Mouse (Mus musculus) midbrain, postnatal 0 days (tissue): ENCODE data around the gene Rnf5. TPM values are rescaled to one million over a fixed set of nuclear protein-coding genes. Genes with fewer than 3 reads are reported as not detected.

ENCODE experiments used
- ATAC-seq: fragments of 200-750 bp; cut with Nextera tagmentation; 2 replicates; pipeline ENCODE4 v1.8.0; 2017; ENCODE audit warnings: moderate number of reproducible peaks, mild to moderate bottlenecking, moderate TSS enrichment, moderate library complexity; ENCODE audit not compliant: low FRiP score
- DNase-seq: peaks from one replicate; pipeline ENCODE4 v3.0.0-alpha.2; 2015; ENCODE audit warnings: low spot score
- H3K27ac ChIP-seq: fragments of 300-500 bp; sonication (generic); 2 replicates; pipeline ENCODE4 v1.5.1; 2014; ENCODE audit warnings: low read depth, mild to moderate bottlenecking, low read length, mixed read lengths
- H3K27me3 ChIP-seq: fragments of 300-500 bp; sonication (generic); 2 replicates; pipeline ENCODE4 v1.6.1; 2014; ENCODE audit warnings: low read length, control low read depth, mixed read lengths; ENCODE audit not compliant: insufficient read depth
- H3K36me3 ChIP-seq: fragments of 300-500 bp; sonication (generic); 2 replicates; pipeline ENCODE4 v1.6.1; 2014; ENCODE audit warnings: low read length, control low read depth, mixed read lengths; ENCODE audit not compliant: insufficient read depth
- H3K4me1 ChIP-seq: fragments of 300-500 bp; sonication (generic); 2 replicates; pipeline ENCODE4 v1.6.1; 2014; ENCODE audit warnings: mild to moderate bottlenecking, control low read depth, antibody characterized with exemption, low read length, mixed read lengths; ENCODE audit not compliant: insufficient read depth
- H3K4me2 ChIP-seq: fragments of 300-500 bp; sonication (generic); 2 replicates; pipeline ENCODE4 v1.6.1; 2014; ENCODE audit warnings: low read depth, mild to moderate bottlenecking, low read length, mixed read lengths; ENCODE audit not compliant: poor library complexity, severe bottlenecking
- H3K4me3 ChIP-seq: fragments of 300-500 bp; sonication (generic); 2 replicates; pipeline ENCODE4 v1.5.1; 2014; ENCODE audit warnings: low read depth, mild to moderate bottlenecking, low read length, moderate library complexity
- H3K9ac ChIP-seq: fragments of 300-500 bp; sonication (generic); replicated peaks from 2 replicates; pipeline ENCODE4 v1.6.1; 2014; ENCODE audit warnings: mild to moderate bottlenecking, low read length, moderate library complexity, mixed read lengths; ENCODE audit not compliant: poor library complexity, severe bottlenecking
- H3K9me3 ChIP-seq: fragments of 300-500 bp; sonication (generic); 2 replicates; pipeline ENCODE4 v1.6.1; 2016; ENCODE audit warnings: low read length, control low read depth
- CTCF ChIP-seq: IDR thresholded peaks from 2 replicates; pipeline ENCODE4 v1.5.1; 2016; ENCODE audit warnings: antibody characterized with exemption, mild to moderate bottlenecking
- WGBS: fragments of 180-500 bp; shearing (Covaris S2); extraction: QIAGEN DNeasy Blood & Tissue Kit; methylation state at CpG from one replicate; pipeline ENCODE4 v1.1.7; 2014; 5-methylcytosine and 5-hydroxymethylcytosine counted together
- polyA plus RNA-seq: library from polyadenylated mRNA; unstranded; fragments of >200 nt; fragmentation: Nextera tagmentation; extraction: Ambion mirVana; gene quantifications from 2 replicates; pipeline ENCODE4 v1.2.1, GENCODE M21; 2015
- total RNA-seq: library from RNA; depleted of rRNA; stranded (reverse); fragments of >200 nt; gene quantifications from 2 replicates; pipeline ENCODE4 v1.2.3, GENCODE M21; 2014; rRNA removed

The Rnf5 gene
- total RNA-seq (57.6 and 59.0 TPM in 2 replicates), polyA plus RNA-seq (236 and 242 TPM in 2 replicates)

- Histone ChIP-seq H3K27ac (peak within 1 kb of the TSS; percentile 90), H3K4me1 (peaks cover 14% of the 10 kb centered on the region; the same call in 1 of the 2 replicates), H3K4me3 (peak within 1 kb of the TSS; percentile 87), H3K27me3 (no peaks in the 10 kb centered on the region), H3K9me3 (no peaks in the 10 kb centered on the region), H3K4me2 (peak within 1 kb of the TSS; percentile 92), H3K9ac (peak within 1 kb of the TSS; percentile 78), H3K36me3 (peaks cover 7% of the 10 kb centered on the region; the same call in 1 of the 2 replicates)
- no peak for TF ChIP-seq CTCF
- peak; percentile 100 for DNase-seq
- WGBS, result under 1% methylated on average over 29 of the region's 30 CpGs
- ATAC-seq, result peak; percentile 93
Measured at GRCm38 (mm10) chr17:34603375-34604060, at the start of gene Rnf5. Gene Rnf5, minus strand, starts transcription at chr17:34603690.

- Histone ChIP-seq H3K9me3 (no peaks in the 10 kb centered on the region), H3K27me3 (no peaks in the 10 kb centered on the region), H3K4me1 (peaks cover 2% of the 10 kb centered on the region), H3K4me2 (no peak overlapping the region), H3K36me3 (peaks cover 60% of the 10 kb centered on the region), H3K4me3 (no peak overlapping the region), H3K27ac (no peak overlapping the region), H3K9ac (no peak overlapping the region)
- WGBS, result 92% methylated on average over 8 of the region's 8 CpGs
- ATAC-seq, result no peak
- DNase-seq, result no peak
- TF ChIP-seq CTCF, result no peak
Measured at GRCm38 (mm10) chr17:34652985-34653384, 49.5 kb upstream of the Rnf5 start.

GRCm38 (mm10) chr17:34652546-34652945, 49.1 kb upstream of the Rnf5 start:
- ATAC-seq (no peak), DNase-seq (no peak)
- Histone ChIP-seq H3K36me3 (peaks cover 60% of the 10 kb centered on the region), H3K9ac (no peak overlapping the region), H3K27me3 (no peaks in the 10 kb centered on the region), H3K9me3 (no peaks in the 10 kb centered on the region), H3K4me3 (no peak overlapping the region), H3K4me2 (no peak overlapping the region), H3K27ac (no peak overlapping the region), H3K4me1 (peaks cover 6% of the 10 kb centered on the region)
- TF ChIP-seq CTCF, result no peak
- 91% methylated on average over 10 of the region's 10 CpGs for WGBS

GRCm38 (mm10) chr17:34651507-34652221, 48.2 kb upstream of the Rnf5 start:
- Histone ChIP-seq H3K4me3 (no peak overlapping the region), H3K36me3 (peaks cover 60% of the 10 kb centered on the region), H3K4me1 (peaks cover 7% of the 10 kb centered on the region), H3K4me2 (no peak overlapping the region), H3K27me3 (no peaks in the 10 kb centered on the region), H3K27ac (no peak overlapping the region), H3K9me3 (no peaks in the 10 kb centered on the region), H3K9ac (no peak overlapping the region)
- peak; percentile 28 for DNase-seq
- no peak for ATAC-seq
- peak; percentile 63 for TF ChIP-seq CTCF
- WGBS, result 46% methylated on average over 19 of the region's 19 CpGs

GRCm38 (mm10) chr17:34650781-34651180, 47.3 kb upstream of the Rnf5 start:
- no peak for ATAC-seq
- no peak overlapping the region for H3K4me2 ChIP-seq
- H3K9ac ChIP-seq, result no peak overlapping the region
- WGBS, result 93% methylated on average over 14 of the region's 14 CpGs
- no peaks in the 10 kb centered on the region for H3K27me3 ChIP-seq
- H3K9me3 ChIP-seq, result no peaks in the 10 kb centered on the region
- no peak overlapping the region for H3K27ac ChIP-seq
- no peak overlapping the region for H3K4me3 ChIP-seq
- no peak for TF ChIP-seq CTCF
- DNase-seq, result no peak
- H3K36me3 ChIP-seq, result peaks cover 60% of the 10 kb centered on the region
- H3K4me1 ChIP-seq, result peaks cover 7% of the 10 kb centered on the region
